Mouse (Mus musculus) hindbrain, embryonic 16.5 days (tissue): ENCODE data around the gene Gm21974. TPM values are rescaled to one million over a fixed set of nuclear protein-coding genes. Genes with fewer than 3 reads are reported as not detected.
A peak's percentile ranks its signal among the peaks of the same experiment; 100 is the strongest.
"Not testable (repeated sequence)": the region's sequence is repeated elsewhere in the genome, so short reads cannot be mapped to it uniquely, and the experiment has no call there.

Source experiments
- ATAC-seq: fragments of 200-750 bp; cut with Nextera tagmentation; 2 replicates; pipeline ENCODE4 v1.8.0; 2017; ENCODE audit warnings: moderate TSS enrichment, moderate library complexity
- H3K27ac ChIP-seq: fragments of 300-500 bp; sonication (generic); 2 replicates; pipeline ENCODE4 v1.5.1; 2014; ENCODE audit warnings: low read depth, mild to moderate bottlenecking, control low read depth, low read length, moderate library complexity
- H3K27me3 ChIP-seq: fragments of 300-500 bp; sonication (generic); replicated peaks from 2 replicates; pipeline ENCODE4 v1.6.1; 2014; ENCODE audit warnings: low read length; ENCODE audit not compliant: control insufficient read depth, insufficient read depth
- H3K36me3 ChIP-seq: fragments of 300-500 bp; sonication (generic); 2 replicates; pipeline ENCODE4 v1.6.1; 2014; ENCODE audit warnings: mild to moderate bottlenecking, low read length, moderate library complexity, mixed read lengths; ENCODE audit not compliant: control insufficient read depth, insufficient read depth
- H3K4me1 ChIP-seq: fragments of 300-500 bp; sonication (generic); 2 replicates; pipeline ENCODE4 v1.6.1; 2014; ENCODE audit warnings: low read depth, low read length; ENCODE audit not compliant: control insufficient read depth, insufficient read depth
- H3K4me2 ChIP-seq: fragments of 300-500 bp; sonication (generic); 2 replicates; pipeline ENCODE4 v1.6.1; 2014; ENCODE audit warnings: mild to moderate bottlenecking, low read length, control low read depth, moderate library complexity
- H3K4me3 ChIP-seq: fragments of 300-500 bp; sonication (generic); 2 replicates; pipeline ENCODE4 v1.5.1; 2014; ENCODE audit warnings: mild to moderate bottlenecking, low read length, control low read depth, moderate library complexity
- H3K9ac ChIP-seq: fragments of 300-500 bp; sonication (generic); 2 replicates; pipeline ENCODE4 v1.6.1; 2014; ENCODE audit warnings: low read depth, mild to moderate bottlenecking, control low read depth, low read length, moderate library complexity
- H3K9me3 ChIP-seq: fragments of 300-500 bp; sonication (generic); 2 replicates; pipeline ENCODE4 v1.6.1; 2014; ENCODE audit warnings: mild to moderate bottlenecking, low read length, moderate library complexity; ENCODE audit not compliant: control insufficient read depth
- WGBS: fragments of 180-500 bp; shearing (Covaris S2); extraction: QIAGEN DNeasy Blood & Tissue Kit; methylation state at CpG from one replicate; pipeline ENCODE4 v1.1.7; 2014; 5-methylcytosine and 5-hydroxymethylcytosine counted together
- polyA plus RNA-seq: library from polyadenylated mRNA; unstranded; fragments of >200 nt; fragmentation: Nextera tagmentation; extraction: Ambion mirVana; gene quantifications from 2 replicates; pipeline ENCODE4 v1.2.1, GENCODE M21; 2015

Gene Gm21974
- polyA plus RNA-seq, 1 experiment from 2014 or later, result not detected

- Histone ChIP-seq H3K4me2 (no peak overlapping the region), H3K9me3 (no peaks in the 10 kb centered on the region), H3K9ac (no peak overlapping the region), H3K27me3 (no peaks in the 10 kb centered on the region), H3K4me1 (no peaks in the 10 kb centered on the region), H3K4me3 (no peak overlapping the region), H3K36me3 (peaks cover 2% of the 10 kb centered on the region; the same call in 1 of the 2 replicates), H3K27ac (no peak overlapping the region)
- no peak for ATAC-seq
- 80% methylated on average over 6 of the region's 6 CpGs for WGBS
Measured at GRCm38 (mm10) chr7:127849973-127850875, 45.0 kb downstream of the Gm21974 start.

GRCm38 (mm10) chr7:127842001-127842718 is 53.1 kb downstream of the Gm21974 start:
- Histone ChIP-seq H3K9me3 (no peaks in the 10 kb centered on the region), H3K9ac (peak overlapping the region; percentile 70), H3K4me3 (peak overlapping the region; percentile 49), H3K27ac (peak overlapping the region; percentile 94), H3K36me3 (peaks cover 4% of the 10 kb centered on the region; the same call in 1 of the 2 replicates), H3K4me2 (peak overlapping the region; percentile 91), H3K27me3 (no peaks in the 10 kb centered on the region), H3K4me1 (peaks cover 11% of the 10 kb centered on the region; the same call in 1 of the 2 replicates)
- ATAC-seq, result peak; percentile 58
- under 1% methylated on average over 40 of the region's 40 CpGs for WGBS

- Histone ChIP-seq H3K27me3 (no peaks in the 10 kb centered on the region), H3K4me1 (peaks cover 11% of the 10 kb centered on the region; the same call in 1 of the 2 replicates), H3K9ac (peak overlapping the region; percentile 70), H3K4me3 (peak overlapping the region; percentile 49), H3K9me3 (no peaks in the 10 kb centered on the region), H3K27ac (peak overlapping the region; percentile 94), H3K36me3 (peaks cover 4% of the 10 kb centered on the region; the same call in 1 of the 2 replicates), H3K4me2 (peak overlapping the region; percentile 91)
- peak; percentile 96 for ATAC-seq
- under 1% methylated on average over 46 of the region's 46 CpGs for WGBS
Measured at GRCm38 (mm10) chr7:127841340-127842000, 53.8 kb downstream of the Gm21974 start.

- Histone ChIP-seq H3K4me1 (peaks cover 11% of the 10 kb centered on the region; the same call in 1 of the 2 replicates), H3K27me3 (no peaks in the 10 kb centered on the region), H3K9me3 (no peaks in the 10 kb centered on the region), H3K27ac (peak overlapping the region; percentile 94), H3K4me2 (peak overlapping the region; percentile 91), H3K4me3 (peak overlapping the region; percentile 49), H3K36me3 (peaks cover 2% of the 10 kb centered on the region; the same call in 1 of the 2 replicates), H3K9ac (peak overlapping the region; percentile 70)
- ATAC-seq, result peak; percentile 18; the same call in 1 of the 2 replicates
- WGBS, result 4% methylated on average over 15 of the region's 15 CpGs
Measured at GRCm38 (mm10) chr7:127840886-127841285, 54.4 kb downstream of the Gm21974 start.

GRCm38 (mm10) chr7:127840031-127840430 is 55.2 kb downstream of the Gm21974 start:
- not testable (repeated sequence) for H3K27ac ChIP-seq, H3K4me2 ChIP-seq, ATAC-seq, H3K9me3 ChIP-seq, H3K4me3 ChIP-seq, H3K36me3 ChIP-seq, H3K9ac ChIP-seq, H3K27me3 ChIP-seq
- WGBS, result 79% methylated on average over 2 of the region's 2 CpGs
- H3K4me1 ChIP-seq, result peaks cover 11% of the 10 kb centered on the region; the same call in 1 of the 2 replicates

- not testable (repeated sequence) for H3K4me2 ChIP-seq, H3K27me3 ChIP-seq, H3K4me1 ChIP-seq, ATAC-seq, H3K9ac ChIP-seq, H3K27ac ChIP-seq, H3K4me3 ChIP-seq, H3K9me3 ChIP-seq, H3K36me3 ChIP-seq
- 75% methylated on average over 4 of the region's 4 CpGs for WGBS
Measured at GRCm38 (mm10) chr7:127837878-127838277, 57.4 kb downstream of the Gm21974 start.

GRCm38 (mm10) chr7:127837473-127837872 is 57.8 kb downstream of the Gm21974 start:
- Histone ChIP-seq H3K27ac (no peak overlapping the region), H3K9ac (no peak overlapping the region), H3K4me1 (peaks cover 6% of the 10 kb centered on the region; the same call in 1 of the 2 replicates), H3K9me3 (no peaks in the 10 kb centered on the region), H3K36me3 (no peaks in the 10 kb centered on the region), H3K27me3 (no peaks in the 10 kb centered on the region), H3K4me2 (no peak overlapping the region), H3K4me3 (no peak overlapping the region)
- 92% methylated on average over 5 of the region's 5 CpGs for WGBS
- no peak for ATAC-seq
